Mouse (Mus musculus) cortical plate, adult 2 months (tissue): Measurements from ENCODE around the gene Tatdn2.

Experiments
- CTCF ChIP-seq: fragments of 200-500 bp; IDR thresholded peaks from 2 replicates; pipeline ENCODE4 v1.5.1; 2011; ENCODE audit warnings: mild to moderate bottlenecking, control low read depth, low read length; ENCODE audit not compliant: insufficient read depth; ENCODE audit errors: extremely low read depth
- POLR2A ChIP-seq: fragments of 200-500 bp; IDR thresholded peaks from 2 replicates; pipeline ENCODE4 v1.6.1; 2011; ENCODE audit warnings: mild to moderate bottlenecking, low read length, control low read depth; ENCODE audit not compliant: insufficient read depth; ENCODE audit errors: extremely low read depth

DNA sequence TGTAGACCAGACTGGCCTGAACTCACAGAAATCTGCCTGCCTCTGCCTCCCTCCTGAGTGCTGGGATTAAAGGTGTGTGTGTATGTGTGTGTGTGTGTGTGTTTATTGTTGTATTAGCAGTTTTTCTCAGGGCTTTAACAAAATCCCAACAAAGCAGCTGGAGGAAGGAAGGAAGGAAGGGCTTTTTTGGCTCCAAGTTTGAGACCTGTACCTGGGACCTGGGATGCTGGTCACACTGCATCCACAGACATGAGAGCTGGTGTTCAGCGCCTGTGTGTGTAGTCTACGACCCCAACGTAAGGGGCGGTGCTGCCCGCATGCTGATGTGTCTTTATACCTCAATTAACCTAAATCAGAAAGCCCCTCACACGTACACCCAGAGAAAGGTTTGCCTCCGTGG, 43.3 kb upstream of the Tatdn2 start:
- TF ChIP-seq CTCF (no peak), POLR2A (no peak)
